Mouse (Mus musculus): ENCODE measurements around the gene Tiam2. TPM values are rescaled to one million over a fixed set of nuclear protein-coding genes. Genes with fewer than 3 reads are reported as not detected.
A peak's percentile ranks its signal among the peaks of the same experiment; 100 is the strongest.

Gene Tiam2
- polyA plus RNA-seq (2014; fragmentation: Nextera tagmentation; extraction: Ambion mirVana) = 2.7 and 2.8 TPM in 2 replicates

DNA sequence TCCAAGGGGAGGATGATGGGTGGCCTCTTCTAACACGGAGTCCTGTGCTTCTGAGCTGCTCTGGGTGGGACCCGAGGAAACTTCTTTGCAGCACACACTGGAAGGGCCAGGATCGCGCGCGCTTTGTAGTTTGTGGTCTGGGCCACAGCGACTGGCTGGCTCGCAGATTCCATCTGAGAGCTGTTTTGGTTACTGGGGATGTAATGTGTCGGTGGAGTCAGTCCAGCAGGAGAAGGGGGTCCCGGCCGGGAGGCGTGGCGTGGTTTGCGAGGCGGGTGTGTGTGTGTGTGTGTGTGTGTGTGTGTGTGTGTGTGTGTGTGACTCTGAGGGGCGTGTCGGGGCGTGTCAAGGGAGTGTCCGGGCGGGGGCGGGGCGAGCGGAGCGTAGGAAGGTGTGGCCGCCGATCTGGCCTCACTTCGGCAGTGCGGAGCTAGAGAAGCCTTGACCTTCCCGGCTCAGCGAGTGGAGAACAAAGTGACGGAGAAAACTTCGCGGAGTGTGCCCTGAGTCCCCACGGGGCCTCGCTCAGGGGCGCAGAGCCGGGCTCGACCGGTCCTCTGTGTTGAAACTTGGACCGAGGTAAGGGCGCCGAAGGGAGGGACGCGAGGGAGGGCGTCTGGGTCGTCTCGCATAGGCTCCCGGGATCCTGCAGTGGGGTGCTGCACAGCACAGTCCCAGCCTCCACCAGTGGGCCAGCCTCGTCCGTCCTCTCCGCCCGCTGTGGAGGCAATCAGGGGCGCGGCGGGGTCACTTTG, at the start of gene Tiam2:
Tiam2 (plus strand) TSS at position 426 of the 755 bp plus-strand sequence.
- Histone ChIP-seq H3K27me3 (replicated peaks; ENCODE audit: control insufficient read depth, insufficient read depth, low read length) (peaks cover 23% of the 10 kb centered on the region), H3K4me2 (peak within 1 kb of the TSS; percentile 97), H3K27ac (ENCODE audit: low read depth, low read length) (no peak within 1 kb of the TSS), H3K4me1 (replicated peaks; ENCODE audit: control insufficient read depth, insufficient read depth, low read length) (no peaks in the 10 kb centered on the region; the same call in 1 of the 2 replicates), H3K4me3 (ENCODE audit: low read depth, low read length) (peak within 1 kb of the TSS; percentile 63), H3K9me3 (ENCODE audit: control insufficient read depth, low read length) (0 out of 2 replicates have a peak, but pooled peaks cover 2% of the 10 kb centered on the region), H3K9ac (ENCODE audit: low read depth, low read length) (peak within 1 kb of the TSS; percentile 43; the same call in 1 of the 2 replicates), H3K36me3 (ENCODE audit: control insufficient read depth, insufficient read depth, low read length) (no peaks in the 10 kb centered on the region)
- under 1% methylated on average over 53 of the region's 55 CpGs for WGBS
- DNase-seq (ENCODE audit: low spot score) (peak; percentile 65), ATAC-seq (replicated peaks; ENCODE audit: low FRiP score) (peak; percentile 80)

DNA sequence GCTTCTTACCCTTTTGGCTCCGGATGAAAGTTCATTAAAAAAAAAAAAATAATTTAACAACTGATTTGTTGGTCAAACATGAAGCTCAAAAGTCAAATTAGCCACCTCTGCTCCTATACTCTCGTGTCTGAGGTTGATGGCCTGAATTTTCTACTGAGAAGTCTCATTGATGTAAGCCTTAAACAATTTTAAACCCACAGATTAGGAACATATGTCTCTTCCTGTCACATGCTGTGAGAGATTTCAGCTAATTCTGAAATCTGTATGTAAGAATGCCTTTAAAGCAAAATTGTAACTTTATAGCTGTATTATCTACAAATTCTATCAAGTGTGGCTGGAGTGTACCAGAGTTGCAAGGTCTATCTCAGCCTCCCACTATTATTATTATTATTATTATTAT, 46.1 kb upstream of the Tiam2 start:
- no peak overlapping the region for H3K27ac ChIP-seq (ENCODE audit: low read depth, low read length)
- ATAC-seq (replicated peaks; ENCODE audit: low FRiP score) (no peak), DNase-seq (ENCODE audit: low spot score) (no peak)
- H3K4me2 ChIP-seq = no peak overlapping the region
- no peaks in the 10 kb centered on the region for H3K4me1 ChIP-seq (replicated peaks; ENCODE audit: control insufficient read depth, insufficient read depth, low read length)
- no peaks in the 10 kb centered on the region for H3K27me3 ChIP-seq (replicated peaks; ENCODE audit: control insufficient read depth, insufficient read depth, low read length)
- H3K36me3 ChIP-seq (ENCODE audit: control insufficient read depth, insufficient read depth, low read length) = no peaks in the 10 kb centered on the region
- 68% methylated on average over 2 of the region's 2 CpGs for WGBS
- H3K4me3 ChIP-seq (ENCODE audit: low read depth, low read length) = no peak overlapping the region
- no peaks in the 10 kb centered on the region for H3K9me3 ChIP-seq (ENCODE audit: control insufficient read depth, low read length)
- no peak overlapping the region for H3K9ac ChIP-seq (ENCODE audit: low read depth, low read length)

DNA sequence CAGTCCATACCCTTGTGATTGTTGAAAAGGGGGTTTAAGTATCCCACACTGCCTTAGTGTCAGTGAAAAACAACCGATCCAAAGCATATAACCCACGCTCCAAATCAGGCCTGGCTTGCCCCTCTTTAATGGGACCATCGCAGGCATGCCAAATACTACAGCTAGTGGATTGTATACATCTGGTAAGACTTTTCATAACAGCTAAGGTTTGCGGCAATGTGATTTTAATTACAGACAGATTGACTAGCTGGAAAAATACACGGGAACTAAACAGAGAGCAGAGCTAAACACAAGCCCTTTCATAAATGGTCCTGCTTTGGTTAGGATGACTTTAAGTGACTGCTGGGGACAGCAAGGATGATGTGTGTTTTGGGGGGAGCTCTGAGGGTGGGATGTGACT, 44.4 kb upstream of the Tiam2 start:
- no peaks in the 10 kb centered on the region for H3K36me3 ChIP-seq (ENCODE audit: control insufficient read depth, insufficient read depth, low read length)
- no peaks in the 10 kb centered on the region for H3K27me3 ChIP-seq (replicated peaks; ENCODE audit: control insufficient read depth, insufficient read depth, low read length)
- no peaks in the 10 kb centered on the region for H3K9me3 ChIP-seq (ENCODE audit: control insufficient read depth, low read length)
- no peak overlapping the region for H3K27ac ChIP-seq (ENCODE audit: low read depth, low read length)
- WGBS = 76% methylated on average over 5 of the region's 5 CpGs
- H3K4me1 ChIP-seq (replicated peaks; ENCODE audit: control insufficient read depth, insufficient read depth, low read length) = no peaks in the 10 kb centered on the region
- ATAC-seq (replicated peaks; ENCODE audit: low FRiP score) = no peak
- no peak for DNase-seq (ENCODE audit: low spot score)
- H3K9ac ChIP-seq (ENCODE audit: low read depth, low read length) = no peak overlapping the region
- H3K4me2 ChIP-seq = no peak overlapping the region
- no peak overlapping the region for H3K4me3 ChIP-seq (ENCODE audit: low read depth, low read length)

DNA sequence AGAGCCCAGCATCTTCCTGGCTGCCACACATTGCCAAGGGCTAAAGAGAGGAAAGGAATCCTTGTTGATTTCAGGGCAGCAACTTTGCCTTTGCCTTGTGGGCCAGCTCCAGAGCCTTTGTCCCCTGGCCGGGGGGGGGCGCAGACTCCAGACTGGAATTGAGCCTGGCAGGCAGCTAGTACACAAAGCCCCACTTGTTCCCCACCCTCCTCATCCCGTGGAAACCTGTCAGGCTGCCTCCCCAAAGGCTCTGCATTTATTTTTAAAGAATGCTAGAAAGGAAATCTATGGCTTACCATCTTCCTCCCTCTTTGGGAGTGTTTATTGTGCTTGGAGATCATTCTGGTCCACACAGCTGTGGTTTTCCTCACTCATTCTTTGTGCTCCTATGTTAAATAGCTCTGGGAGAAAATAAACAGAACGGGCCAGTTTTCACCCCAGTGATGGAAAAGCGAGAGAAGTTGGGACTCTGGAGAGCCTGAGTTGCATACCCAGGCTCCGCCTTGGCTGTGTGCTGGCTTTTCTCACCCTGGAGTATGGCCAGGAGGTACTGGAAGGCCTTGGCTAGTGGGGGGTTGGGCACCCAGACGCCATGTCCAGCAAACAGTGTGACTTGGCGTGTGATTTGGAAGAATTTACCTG, 41.2 kb upstream of the Tiam2 start:
- WGBS = 45% methylated on average over 8 of the region's 8 CpGs
- H3K9ac ChIP-seq (ENCODE audit: low read depth, low read length) = no peak overlapping the region
- H3K4me2 ChIP-seq = no peak overlapping the region
- no peaks in the 10 kb centered on the region for H3K9me3 ChIP-seq (ENCODE audit: control insufficient read depth, low read length)
- H3K27me3 ChIP-seq (replicated peaks; ENCODE audit: control insufficient read depth, insufficient read depth, low read length) = no peaks in the 10 kb centered on the region
- H3K4me1 ChIP-seq (replicated peaks; ENCODE audit: control insufficient read depth, insufficient read depth, low read length) = no peaks in the 10 kb centered on the region
- no peak for ATAC-seq (replicated peaks; ENCODE audit: low FRiP score)
- H3K4me3 ChIP-seq (ENCODE audit: low read depth, low read length) = no peak overlapping the region
- no peak overlapping the region for H3K27ac ChIP-seq (ENCODE audit: low read depth, low read length)
- no peak for DNase-seq (ENCODE audit: low spot score)
- no peaks in the 10 kb centered on the region for H3K36me3 ChIP-seq (ENCODE audit: control insufficient read depth, insufficient read depth, low read length)

DNA sequence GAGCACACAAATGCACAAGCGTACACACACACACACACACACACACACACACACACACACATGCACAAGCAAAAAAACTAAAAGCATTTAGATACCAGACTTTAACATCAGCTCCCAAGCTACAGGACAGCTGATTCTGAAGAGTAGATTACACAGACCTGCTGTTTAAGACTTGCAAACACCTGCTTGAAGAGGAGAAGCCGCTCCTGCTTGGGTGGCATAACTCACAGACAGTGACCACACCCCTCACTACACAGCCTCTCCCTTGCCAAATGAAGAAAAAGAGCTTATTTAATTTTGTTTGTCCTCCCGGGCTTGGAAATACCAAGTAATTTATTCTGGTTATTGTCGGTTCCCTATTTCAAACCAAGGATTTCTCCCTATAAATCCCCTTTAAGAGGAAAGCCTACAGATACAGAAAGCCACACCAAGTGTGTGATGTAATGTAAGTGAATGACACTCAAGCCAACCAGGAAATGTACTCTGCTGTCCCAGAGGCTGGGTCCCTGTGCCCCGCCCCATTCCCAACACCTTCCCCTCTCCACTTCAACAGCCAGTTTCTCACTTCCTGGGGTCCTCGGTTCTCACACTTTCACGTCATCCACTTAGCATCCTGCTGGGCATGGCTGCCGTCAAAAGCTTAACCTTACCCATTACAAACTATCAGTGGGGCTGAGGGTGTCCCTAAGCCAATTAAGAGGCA, 40.1 kb upstream of the Tiam2 start:
- H3K9me3 ChIP-seq (ENCODE audit: control insufficient read depth, low read length) = no peaks in the 10 kb centered on the region
- H3K4me3 ChIP-seq (ENCODE audit: low read depth, low read length) = no peak overlapping the region
- H3K4me1 ChIP-seq (replicated peaks; ENCODE audit: control insufficient read depth, insufficient read depth, low read length) = no peaks in the 10 kb centered on the region
- no peaks in the 10 kb centered on the region for H3K36me3 ChIP-seq (ENCODE audit: control insufficient read depth, insufficient read depth, low read length)
- H3K9ac ChIP-seq (ENCODE audit: low read depth, low read length) = no peak overlapping the region
- H3K4me2 ChIP-seq = no peak overlapping the region
- WGBS = 58% methylated on average over 8 of the region's 8 CpGs
- ATAC-seq (replicated peaks; ENCODE audit: low FRiP score) (no peak), DNase-seq (ENCODE audit: low spot score) (no peak)
- no peak overlapping the region for H3K27ac ChIP-seq (ENCODE audit: low read depth, low read length)
- H3K27me3 ChIP-seq (replicated peaks; ENCODE audit: control insufficient read depth, insufficient read depth, low read length) = no peaks in the 10 kb centered on the region

DNA sequence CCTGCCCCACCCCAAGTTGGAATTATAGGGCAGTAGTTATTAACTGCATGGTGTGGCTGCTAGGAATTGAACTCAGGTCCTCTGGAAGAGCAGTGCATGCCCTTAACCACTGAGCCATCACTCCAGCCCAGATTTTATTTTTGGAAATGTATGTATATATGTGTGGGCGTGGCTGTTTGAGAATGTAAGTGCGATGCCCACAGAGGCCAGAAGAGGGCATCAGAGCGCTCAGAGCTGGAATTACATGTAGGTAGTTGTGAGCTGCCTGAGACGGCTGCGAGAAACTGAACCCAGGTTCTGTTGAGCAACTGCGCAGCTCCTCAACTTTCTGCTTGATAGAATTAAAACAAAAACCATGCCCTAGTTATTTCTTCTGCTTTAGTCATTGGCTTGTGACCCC, 38.0 kb upstream of the Tiam2 start:
- ATAC-seq (replicated peaks; ENCODE audit: low FRiP score) = peak; percentile 50; the same call in 1 of the 2 replicates
- no peak for DNase-seq (ENCODE audit: low spot score)
- Histone ChIP-seq H3K9me3 (ENCODE audit: control insufficient read depth, low read length) (no peaks in the 10 kb centered on the region), H3K27me3 (replicated peaks; ENCODE audit: control insufficient read depth, insufficient read depth, low read length) (no peaks in the 10 kb centered on the region), H3K4me1 (replicated peaks; ENCODE audit: control insufficient read depth, insufficient read depth, low read length) (no peaks in the 10 kb centered on the region), H3K4me2 (no peak overlapping the region), H3K27ac (ENCODE audit: low read depth, low read length) (no peak overlapping the region), H3K4me3 (ENCODE audit: low read depth, low read length) (no peak overlapping the region), H3K36me3 (ENCODE audit: control insufficient read depth, insufficient read depth, low read length) (no peaks in the 10 kb centered on the region), H3K9ac (ENCODE audit: low read depth, low read length) (no peak overlapping the region)
- WGBS = 24% methylated on average over 6 of the region's 6 CpGs

DNA sequence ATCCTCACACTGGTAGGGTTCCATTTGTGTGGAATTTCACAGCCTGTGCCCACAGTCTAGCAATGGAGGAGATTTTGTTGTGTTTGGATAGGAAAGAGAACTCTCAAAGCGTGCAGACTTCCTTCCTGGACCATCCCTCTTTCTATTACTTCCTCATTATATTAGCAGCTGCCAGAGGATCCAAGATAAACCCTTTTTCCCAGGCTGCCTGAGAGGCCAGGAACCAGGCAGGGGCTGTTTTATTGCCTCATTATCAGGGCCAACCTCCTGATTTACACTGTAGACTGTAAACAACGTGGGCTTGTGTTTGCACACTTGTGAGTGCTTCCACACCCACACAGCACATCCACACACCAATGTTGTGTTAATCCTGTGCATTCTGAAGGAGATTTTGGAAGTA, 31.3 kb upstream of the Tiam2 start:
- WGBS = 13% methylated on average over 2 of the region's 2 CpGs
- Histone ChIP-seq H3K4me3 (ENCODE audit: low read depth, low read length) (no peak overlapping the region), H3K4me2 (no peak overlapping the region), H3K36me3 (ENCODE audit: control insufficient read depth, insufficient read depth, low read length) (no peaks in the 10 kb centered on the region), H3K9me3 (ENCODE audit: control insufficient read depth, low read length) (no peaks in the 10 kb centered on the region), H3K27ac (ENCODE audit: low read depth, low read length) (no peak overlapping the region), H3K27me3 (replicated peaks; ENCODE audit: control insufficient read depth, insufficient read depth, low read length) (no peaks in the 10 kb centered on the region), H3K4me1 (replicated peaks; ENCODE audit: control insufficient read depth, insufficient read depth, low read length) (peaks cover 3% of the 10 kb centered on the region; the same call in 1 of the 2 replicates), H3K9ac (ENCODE audit: low read depth, low read length) (no peak overlapping the region)
- DNase-seq (ENCODE audit: low spot score) = no peak
- ATAC-seq (replicated peaks; ENCODE audit: low FRiP score) = no peak

DNA sequence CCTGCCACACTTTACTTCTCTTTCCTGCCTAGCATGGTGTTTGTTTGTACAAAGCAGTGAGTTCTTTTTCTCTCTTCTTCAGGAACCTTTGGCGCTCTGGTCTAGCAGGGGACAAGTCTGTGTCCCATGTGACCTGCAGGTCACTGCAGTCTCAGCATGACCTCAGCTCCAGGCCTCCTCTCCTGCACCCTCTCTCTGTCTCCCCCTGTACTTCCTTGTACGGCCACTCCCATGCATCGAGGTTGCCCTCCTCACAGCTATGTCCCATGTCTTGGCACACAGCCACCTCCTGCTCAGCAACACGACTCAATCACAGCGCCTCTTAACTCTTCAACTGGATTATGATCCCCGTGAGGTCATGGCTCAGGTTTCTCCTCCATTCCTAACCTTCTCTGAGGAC, 26.9 kb upstream of the Tiam2 start:
- H3K27ac ChIP-seq (ENCODE audit: low read depth, low read length) = no peak overlapping the region
- H3K36me3 ChIP-seq (ENCODE audit: control insufficient read depth, insufficient read depth, low read length) = no peaks in the 10 kb centered on the region
- WGBS = 66% methylated on average over 6 of the region's 6 CpGs
- peaks cover 3% of the 10 kb centered on the region; the same call in 1 of the 2 replicates for H3K4me1 ChIP-seq (replicated peaks; ENCODE audit: control insufficient read depth, insufficient read depth, low read length)
- H3K4me3 ChIP-seq (ENCODE audit: low read depth, low read length) = no peak overlapping the region
- ATAC-seq (replicated peaks; ENCODE audit: low FRiP score) (no peak), DNase-seq (ENCODE audit: low spot score) (no peak)
- H3K9ac ChIP-seq (ENCODE audit: low read depth, low read length) = no peak overlapping the region
- no peaks in the 10 kb centered on the region for H3K27me3 ChIP-seq (replicated peaks; ENCODE audit: control insufficient read depth, insufficient read depth, low read length)
- no peaks in the 10 kb centered on the region for H3K9me3 ChIP-seq (ENCODE audit: control insufficient read depth, low read length)
- H3K4me2 ChIP-seq = no peak overlapping the region

Measured in liver, embryonic 11.5 days (tissue).